Mouse (Mus musculus): ENCODE measurements around the gene Igf2bp3.

Igf2bp3 gene

GRCm38 (mm10) chr6:49141125-49141524 is 73.6 kb downstream of the Igf2bp3 start:
- in situ Hi-C loops (cut with MboI, MseI) = no loop called here

- in situ Hi-C loops (cut with MboI, MseI) = no loop called here
These were observed 76.4 kb downstream of the Igf2bp3 start for GRCm38 (mm10) chr6:49138159-49139051.

GRCm38 (mm10) chr6:49136739-49137138 is 78.0 kb downstream of the Igf2bp3 start:
- in situ Hi-C loops (cut with MboI, MseI) = no loop called here

- in situ Hi-C loops (cut with MboI, MseI) = no loop called here
These were observed 82.2 kb downstream of the Igf2bp3 start for GRCm38 (mm10) chr6:49132352-49133090.

- in situ Hi-C loops (cut with MboI, MseI) = no loop called here
These were observed 82.9 kb downstream of the Igf2bp3 start for GRCm38 (mm10) chr6:49131855-49132254.

GRCm38 (mm10) chr6:49130328-49130727 is 84.4 kb downstream of the Igf2bp3 start:
- in situ Hi-C loops (cut with MboI, MseI) = no loop called here

- in situ Hi-C loops (cut with MboI, MseI) = no loop called here
These were observed 94.4 kb downstream of the Igf2bp3 start for GRCm38 (mm10) chr6:49120370-49120769.

GRCm38 (mm10) chr6:49119462-49120135 is 95.2 kb downstream of the Igf2bp3 start:
- in situ Hi-C loops (cut with MboI, MseI) = no loop called here

DNA sequence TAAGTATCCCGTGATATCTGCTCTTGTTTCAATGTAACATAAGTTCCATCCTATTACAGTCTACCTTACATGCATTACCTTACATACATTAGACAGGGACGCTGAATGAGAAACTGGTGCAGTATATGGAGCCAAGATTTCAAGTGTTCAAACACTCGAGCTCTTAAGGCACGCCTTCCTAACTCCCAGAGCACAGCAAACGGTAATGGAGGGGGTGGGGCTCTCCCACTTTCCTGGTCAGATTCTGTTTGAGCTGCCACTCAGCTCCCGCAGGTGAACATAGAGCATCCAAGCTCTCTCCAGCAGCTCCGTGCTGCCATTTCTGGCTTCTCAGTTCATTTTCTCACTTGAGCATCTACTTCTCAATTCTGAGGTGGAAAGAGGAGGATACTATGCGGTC is 96.3 kb downstream of the Igf2bp3 start:
- in situ Hi-C loops (cut with MboI, MseI) = no loop called here

GRCm38 (mm10) chr6:49116241-49116640 is 98.5 kb downstream of the Igf2bp3 start:
- in situ Hi-C loops (cut with MboI, MseI) = no loop called here

DNA sequence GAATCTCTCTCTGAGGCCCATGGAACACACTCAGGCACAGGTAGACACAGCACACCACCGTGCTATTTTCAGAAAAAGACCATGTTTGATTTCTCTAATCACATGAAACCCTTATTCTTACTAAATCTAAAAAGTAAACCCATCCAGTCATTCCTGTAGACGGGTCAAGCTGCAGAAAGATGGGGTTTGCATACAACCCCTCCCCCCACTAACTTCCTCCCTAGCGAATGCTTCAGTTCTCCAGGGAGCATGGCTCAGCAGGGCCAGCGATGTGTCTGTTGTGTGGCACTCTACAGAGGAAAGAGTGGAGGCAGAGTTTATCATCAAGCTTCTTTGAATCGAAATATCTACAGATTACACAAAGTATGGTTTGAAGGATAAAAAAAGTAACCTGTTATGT is 99.2 kb downstream of the Igf2bp3 start:
- in situ Hi-C loops (cut with MboI, MseI) = no loop called here

DNA sequence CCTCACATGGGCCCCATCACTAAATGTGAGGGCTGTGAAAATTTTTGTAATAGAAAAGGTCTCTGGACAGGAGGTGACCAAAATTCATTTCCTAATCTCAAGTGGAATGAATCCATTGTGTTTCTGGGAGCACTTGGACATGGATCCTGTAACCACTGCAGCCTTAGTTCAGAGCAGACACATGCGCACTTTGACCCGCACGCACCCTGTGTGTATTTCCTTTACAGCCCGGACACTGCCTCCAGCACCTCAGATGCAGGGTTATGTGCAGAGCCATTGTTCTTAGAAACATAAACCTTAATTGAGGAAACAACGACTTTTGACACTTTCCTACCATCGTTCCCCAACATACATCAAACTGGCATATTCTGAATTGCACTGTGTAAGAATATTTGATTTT is 100.3 kb downstream of the Igf2bp3 start:
- in situ Hi-C loops (cut with MboI, MseI) = no loop called here

DNA sequence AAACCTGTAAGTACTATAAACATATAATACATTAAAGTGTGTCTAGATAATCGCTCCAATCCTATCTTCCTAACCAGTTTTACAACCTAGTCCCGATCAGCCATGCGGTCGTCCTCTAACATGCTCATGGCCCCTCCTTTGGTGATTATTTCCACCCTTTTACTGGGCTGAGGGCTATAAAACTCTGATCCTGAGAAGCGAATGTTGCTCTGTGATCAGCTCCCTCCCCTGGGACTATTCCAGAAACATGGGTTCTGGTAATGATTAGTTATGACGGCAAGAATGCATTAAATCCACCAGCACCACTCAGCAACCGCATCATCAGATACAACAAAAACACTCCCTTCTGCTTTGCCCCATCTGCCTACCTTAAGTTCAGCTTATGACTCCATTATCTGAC is 100.9 kb downstream of the Igf2bp3 start:
- in situ Hi-C loops (cut with MboI, MseI) = no loop called here

- in situ Hi-C loops (cut with MboI, MseI) = no loop called here
These were observed 105.6 kb downstream of the Igf2bp3 start for GRCm38 (mm10) chr6:49109196-49109595.

- in situ Hi-C loops (cut with MboI, MseI) = no loop called here
These were observed 107.8 kb downstream of the Igf2bp3 start for GRCm38 (mm10) chr6:49106746-49107500.

- in situ Hi-C loops (cut with MboI, MseI) = no loop called here
These were observed 115.7 kb downstream of the Igf2bp3 start for GRCm38 (mm10) chr6:49099086-49099485.

DNA sequence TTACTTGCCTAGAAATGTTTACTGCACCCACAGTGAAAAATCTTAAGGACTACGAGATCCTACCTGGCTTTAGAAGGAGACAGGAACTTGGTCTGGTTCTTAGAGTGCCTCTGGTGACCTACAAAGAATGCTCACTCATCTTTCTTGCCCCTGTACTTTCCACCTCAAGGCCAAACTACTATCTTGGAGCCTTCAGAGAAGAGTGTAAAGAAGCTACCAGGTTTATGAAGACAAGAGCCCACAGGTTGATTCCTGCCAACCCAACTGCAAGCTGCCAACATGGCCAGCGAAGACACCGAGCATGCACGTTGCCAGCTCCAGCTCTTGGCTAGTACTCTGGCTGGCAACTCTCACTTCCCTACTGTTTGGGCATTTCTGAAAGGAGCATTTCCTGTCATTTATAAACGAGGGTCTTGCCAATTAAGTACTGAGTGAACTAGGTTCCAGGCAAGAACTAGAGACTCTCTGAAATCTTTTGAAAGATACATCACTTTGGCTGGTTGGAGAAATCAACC is 117.1 kb downstream of the Igf2bp3 start:
- in situ Hi-C loops (cut with MboI, MseI) = no loop called here

DNA sequence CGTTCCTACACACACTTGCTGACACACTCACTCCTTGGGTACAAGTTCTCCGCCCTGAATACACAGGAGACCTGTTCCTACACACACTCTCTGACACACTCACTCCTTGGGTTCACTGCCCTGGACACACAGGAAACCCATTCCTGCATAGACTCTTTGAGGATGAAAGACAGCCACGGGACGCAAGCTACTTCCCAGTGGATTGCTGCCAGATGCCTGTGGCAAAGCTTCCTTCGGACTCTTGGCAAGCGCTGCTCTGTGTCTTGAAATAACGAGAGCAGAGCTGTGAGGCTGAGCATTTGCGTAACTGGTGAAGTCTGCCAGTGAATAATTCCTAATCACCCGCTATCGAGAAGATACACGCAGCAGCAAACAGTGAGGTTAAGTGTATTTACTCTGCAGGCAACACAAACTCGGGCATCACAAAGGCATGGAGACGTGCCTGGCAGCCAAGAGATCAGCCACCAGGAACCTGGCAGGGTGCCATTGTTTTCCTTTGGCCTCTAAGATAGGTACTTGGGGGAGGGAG is 117.8 kb downstream of the Igf2bp3 start:
- in situ Hi-C loops (cut with MboI, MseI) = no loop called here

GRCm38 (mm10) chr6:49096421-49096820 is 118.3 kb downstream of the Igf2bp3 start:
- in situ Hi-C loops (cut with MboI, MseI) = no loop called here

- in situ Hi-C loops (cut with MboI, MseI) = no loop called here
These were observed 119.8 kb downstream of the Igf2bp3 start for GRCm38 (mm10) chr6:49094968-49095367.

GRCm38 (mm10) chr6:49083008-49083407 is 131.7 kb downstream of the Igf2bp3 start:
- in situ Hi-C loops (cut with MboI, MseI) = no loop called here

Measured in regulatory T cell (primary cell).